Mouse (Mus musculus) hindbrain, embryonic 13.5 days (tissue): ENCODE results near the gene Qsox2. TPM values are rescaled to one million over a fixed set of nuclear protein-coding genes. Genes with fewer than 3 reads are reported as not detected.
A peak's percentile ranks its signal among the peaks of the same experiment; 100 is the strongest.

Experiments
- ATAC-seq: fragments of 200-750 bp; cut with Nextera tagmentation; 2 replicates; pipeline ENCODE4 v1.8.0; 2017; ENCODE audit warnings: moderate TSS enrichment; ENCODE audit not compliant: low FRiP score
- H3K27ac ChIP-seq: fragments of 300-500 bp; sonication (generic); 2 replicates; pipeline ENCODE4 v1.5.1; 2015; ENCODE audit warnings: inconsistent platforms, mild to moderate bottlenecking, moderate library complexity
- H3K27me3 ChIP-seq: fragments of 300-500 bp; sonication (generic); 2 replicates; pipeline ENCODE4 v1.6.1; 2015; ENCODE audit warnings: mild to moderate bottlenecking, inconsistent platforms
- H3K36me3 ChIP-seq: fragments of 300-500 bp; sonication (generic); 2 replicates; pipeline ENCODE4 v1.6.1; 2015; ENCODE audit warnings: mild to moderate bottlenecking, inconsistent platforms
- H3K4me1 ChIP-seq: fragments of 300-500 bp; sonication (generic); replicated peaks from 2 replicates; pipeline ENCODE4 v1.6.1; 2015; ENCODE audit warnings: inconsistent platforms
- H3K4me2 ChIP-seq: fragments of 300-500 bp; sonication (generic); 2 replicates; pipeline ENCODE4 v1.6.1; 2015; ENCODE audit warnings: inconsistent platforms, mild to moderate bottlenecking, moderate library complexity
- H3K4me3 ChIP-seq: fragments of 300-500 bp; sonication (generic); 2 replicates; pipeline ENCODE4 v1.5.1; 2015; ENCODE audit warnings: mild to moderate bottlenecking, inconsistent platforms
- H3K9ac ChIP-seq: fragments of 300-500 bp; sonication (generic); 2 replicates; pipeline ENCODE4 v1.6.1; 2015; ENCODE audit warnings: mild to moderate bottlenecking, inconsistent platforms
- H3K9me3 ChIP-seq: fragments of 300-500 bp; sonication (generic); 2 replicates; pipeline ENCODE4 v1.6.1; 2016; ENCODE audit warnings: inconsistent platforms
- WGBS: fragments of 180-500 bp; shearing (Covaris S2); methylation state at CpG from one replicate; pipeline ENCODE4 v1.1.7; 2015; 5-methylcytosine and 5-hydroxymethylcytosine counted together
- polyA plus RNA-seq: library from polyadenylated mRNA; unstranded; fragments of >200 nt; fragmentation: Nextera tagmentation; extraction: Ambion mirVana; gene quantifications from 2 replicates; pipeline ENCODE4 v1.2.1, GENCODE M21; 2015

Gene Qsox2
- polyA plus RNA-seq, 1 experiment from 2014 or later = 13.2 TPM

GRCm38 (mm10) chr2:26209566-26209965 is 27.8 kb downstream of the Qsox2 start:
- peaks cover 46% of the 10 kb centered on the region for H3K36me3 ChIP-seq
- H3K27me3 ChIP-seq = peaks cover 54% of the 10 kb centered on the region
- ATAC-seq = no peak

GRCm38 (mm10) chr2:26208126-26208789 is 29.1 kb downstream of the Qsox2 start, which contains the start of gene Lhx3:
TSS of gene Lhx3 (minus strand) at chr2:26208289.
- ATAC-seq = peak; percentile 49; the same call in 1 of the 2 replicates
- Histone ChIP-seq H3K9me3 (peaks cover 6% of the 10 kb centered on the region; the same call in 1 of the 2 replicates), H3K4me1 (peaks cover 27% of the 10 kb centered on the region), H3K27me3 (peaks cover 66% of the 10 kb centered on the region), H3K36me3 (peaks cover 35% of the 10 kb centered on the region), H3K27ac (0 out of 2 replicates have a peak within 1 kb of the TSS, but pooled peaks have one; percentile 23), H3K9ac (0 out of 2 replicates have a peak within 1 kb of the TSS, but pooled peaks have one; percentile 19), H3K4me3 (peak within 1 kb of the TSS; percentile 30), H3K4me2 (no peak within 1 kb of the TSS)
- WGBS = 7% methylated on average over 19 of the region's 19 CpGs

More at GRCm38 (mm10) chr2:26209566-26209965, 27.8 kb downstream of the Qsox2 start:
- Histone ChIP-seq H3K9ac (no peak overlapping the region), H3K4me1 (peaks cover 27% of the 10 kb centered on the region), H3K9me3 (peaks cover 6% of the 10 kb centered on the region; the same call in 1 of the 2 replicates), H3K27ac (no peak overlapping the region), H3K4me3 (no peak overlapping the region), H3K4me2 (no peak overlapping the region)
- WGBS = 66% methylated on average over 3 of the region's 3 CpGs

- 5% methylated on average over 9 of the region's 9 CpGs for WGBS
- H3K9ac ChIP-seq = 0 out of 2 replicates have a peak overlapping the region, but pooled peaks have one; percentile 19
- H3K27me3 ChIP-seq = peaks cover 73% of the 10 kb centered on the region
- H3K27ac ChIP-seq = 0 out of 2 replicates have a peak overlapping the region, but pooled peaks have one; percentile 23
- H3K4me2 ChIP-seq = no peak overlapping the region
- peak overlapping the region; percentile 30; the same call in 1 of the 2 replicates for H3K4me3 ChIP-seq
- peak; percentile 36; the same call in 1 of the 2 replicates for ATAC-seq
- H3K36me3 ChIP-seq = peaks cover 31% of the 10 kb centered on the region
- peaks cover 6% of the 10 kb centered on the region; the same call in 1 of the 2 replicates for H3K9me3 ChIP-seq
- H3K4me1 ChIP-seq = peaks cover 33% of the 10 kb centered on the region
Measured at GRCm38 (mm10) chr2:26207559-26207958, 29.8 kb downstream of the Qsox2 start.

DNA sequence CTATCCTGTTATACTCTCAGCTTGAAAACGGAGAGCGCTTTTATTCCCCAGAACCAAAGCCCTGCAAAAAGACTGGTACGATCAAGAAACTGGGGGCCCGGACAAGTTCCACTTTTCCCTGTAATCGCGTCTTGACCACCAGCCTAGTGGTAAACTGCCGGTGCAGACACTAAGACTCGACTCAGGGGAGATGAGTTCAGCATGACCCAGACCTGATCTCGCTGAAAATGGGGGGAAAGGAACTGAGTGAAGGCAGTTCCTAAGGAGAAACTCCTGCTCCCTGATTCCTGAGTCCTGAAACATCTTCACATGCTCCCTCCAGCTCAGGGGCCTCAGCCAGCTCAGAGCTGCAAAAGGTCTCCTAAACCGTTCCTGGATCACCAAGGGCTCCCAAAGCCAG is 31.6 kb downstream of the Qsox2 start:
- peaks cover 42% of the 10 kb centered on the region for H3K4me1 ChIP-seq
- H3K36me3 ChIP-seq = peaks cover 13% of the 10 kb centered on the region
- peaks cover under 1% of the 10 kb centered on the region; the same call in 1 of the 2 replicates for H3K9me3 ChIP-seq
- peak overlapping the region; percentile 56; the same call in 1 of the 2 replicates for H3K9ac ChIP-seq
- 9% methylated on average over 10 of the region's 10 CpGs for WGBS
- H3K27me3 ChIP-seq = peaks cover 91% of the 10 kb centered on the region
- H3K4me2 ChIP-seq = no peak overlapping the region
- peak overlapping the region; percentile 30 for H3K4me3 ChIP-seq
- no peak for ATAC-seq
- H3K27ac ChIP-seq = no peak overlapping the region

- WGBS = 2% methylated on average over 16 of the region's 16 CpGs
- H3K4me1 ChIP-seq = peaks cover 42% of the 10 kb centered on the region
- no peak overlapping the region for H3K4me2 ChIP-seq
- no peak overlapping the region for H3K27ac ChIP-seq
- H3K36me3 ChIP-seq = peaks cover 7% of the 10 kb centered on the region
- H3K9me3 ChIP-seq = no peaks in the 10 kb centered on the region
- peaks cover 93% of the 10 kb centered on the region for H3K27me3 ChIP-seq
- no peak overlapping the region for H3K9ac ChIP-seq
- no peak overlapping the region for H3K4me3 ChIP-seq
- ATAC-seq = no peak
Measured at GRCm38 (mm10) chr2:26205126-26205525, 32.2 kb downstream of the Qsox2 start.

DNA sequence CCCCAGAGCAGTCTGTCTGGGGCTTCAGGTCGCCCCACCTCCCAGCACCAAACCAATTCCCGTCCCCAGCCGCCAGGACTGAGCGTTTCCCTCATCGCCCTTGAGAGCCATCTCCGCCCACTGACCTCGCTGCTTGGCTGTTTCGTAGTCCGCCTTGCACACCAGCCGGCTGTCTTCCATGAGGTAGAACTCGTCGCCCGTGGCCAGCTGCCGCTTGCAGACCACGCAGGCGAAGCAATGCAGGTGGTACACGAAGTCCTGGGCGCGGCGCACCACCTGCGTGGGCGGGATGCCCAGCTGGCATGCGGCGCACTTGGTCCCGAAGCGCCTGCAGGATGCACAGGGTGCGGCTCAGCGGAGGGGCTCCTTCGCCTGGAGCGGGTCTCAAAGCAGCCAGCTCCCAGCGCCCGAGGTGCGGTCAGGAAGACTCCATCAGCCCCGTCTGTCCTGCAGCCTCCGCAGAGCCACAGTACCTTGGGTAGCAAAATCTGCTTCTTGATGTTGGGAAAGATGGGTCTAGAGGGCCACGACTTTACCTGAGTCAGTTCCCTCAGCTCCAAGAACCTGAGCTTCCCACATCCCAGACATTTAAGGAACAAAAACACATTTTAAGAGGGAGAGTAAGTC is 34.4 kb downstream of the Qsox2 start:
- peak overlapping the region; percentile 48 for H3K4me2 ChIP-seq
- under 1% methylated on average over 36 of the region's 36 CpGs for WGBS
- peak overlapping the region; percentile 6; the same call in 1 of the 2 replicates for H3K27ac ChIP-seq
- H3K27me3 ChIP-seq = peaks cover 99% of the 10 kb centered on the region
- H3K9me3 ChIP-seq = no peaks in the 10 kb centered on the region
- H3K4me3 ChIP-seq = peak overlapping the region; percentile 28
- H3K9ac ChIP-seq = 0 out of 2 replicates have a peak overlapping the region, but pooled peaks have one; percentile 46
- ATAC-seq = no peak
- peaks cover 46% of the 10 kb centered on the region for H3K4me1 ChIP-seq
- H3K36me3 ChIP-seq = no peaks in the 10 kb centered on the region

GRCm38 (mm10) chr2:26201926-26202848 is 35.1 kb downstream of the Qsox2 start:
- H3K9me3 ChIP-seq = no peaks in the 10 kb centered on the region
- peak overlapping the region; percentile 48 for H3K4me2 ChIP-seq
- H3K4me3 ChIP-seq = peak overlapping the region; percentile 28
- no peaks in the 10 kb centered on the region for H3K36me3 ChIP-seq
- under 1% methylated on average over 77 of the region's 77 CpGs for WGBS
- no peak for ATAC-seq
- peak overlapping the region; percentile 46 for H3K9ac ChIP-seq
- peaks cover 45% of the 10 kb centered on the region for H3K4me1 ChIP-seq
- H3K27me3 ChIP-seq = peaks cover 99% of the 10 kb centered on the region
- peak overlapping the region; percentile 48; the same call in 1 of the 2 replicates for H3K27ac ChIP-seq

GRCm38 (mm10) chr2:26198488-26198887 is 38.8 kb downstream of the Qsox2 start:
- no peak for ATAC-seq
- H3K4me1 ChIP-seq = peaks cover 44% of the 10 kb centered on the region
- H3K27me3 ChIP-seq = peaks cover 99% of the 10 kb centered on the region
- WGBS = 2% methylated on average over 10 of the region's 10 CpGs
- no peak overlapping the region for H3K4me3 ChIP-seq
- H3K36me3 ChIP-seq = no peaks in the 10 kb centered on the region
- no peak overlapping the region for H3K9ac ChIP-seq
- no peak overlapping the region for H3K27ac ChIP-seq
- no peaks in the 10 kb centered on the region for H3K9me3 ChIP-seq
- H3K4me2 ChIP-seq = no peak overlapping the region

DNA sequence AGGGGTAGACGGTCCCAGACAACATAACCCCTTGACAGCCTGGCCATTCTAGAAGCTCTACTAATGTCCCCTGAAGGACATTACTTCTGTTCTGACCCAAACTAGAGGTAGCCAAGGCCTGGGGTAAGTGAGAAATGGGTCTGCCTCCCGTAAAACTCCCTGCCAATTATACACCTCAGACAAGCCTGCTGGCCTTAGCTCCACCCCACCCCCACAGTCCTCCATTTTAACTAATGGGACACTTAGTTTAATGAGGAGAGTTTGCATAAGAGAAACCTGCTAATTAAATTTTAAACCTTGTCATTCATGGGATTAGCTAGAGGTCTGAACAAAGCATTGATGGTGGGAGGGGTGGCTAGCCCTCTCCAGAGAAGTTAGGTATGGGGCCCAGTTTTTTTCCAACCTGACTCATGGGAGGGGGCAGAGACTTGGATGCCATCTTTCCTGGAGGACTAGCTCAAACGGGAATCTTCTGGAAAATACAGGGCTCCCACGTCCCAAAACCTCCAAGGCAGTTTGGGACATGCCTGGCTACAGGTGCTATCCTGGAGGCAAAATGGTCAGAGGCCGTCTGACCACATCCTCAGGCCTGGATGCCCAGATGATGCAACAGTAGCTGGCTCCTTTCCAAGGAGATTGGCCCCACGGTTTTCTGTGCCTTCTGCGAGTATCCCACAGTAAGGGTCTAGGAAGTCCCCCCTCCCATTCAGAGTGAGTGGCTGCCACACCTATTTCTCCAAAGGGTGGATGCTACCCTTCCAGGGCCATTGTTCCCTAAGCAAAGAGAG is 42.6 kb downstream of the Qsox2 start:
- Histone ChIP-seq H3K4me2 (no peak overlapping the region), H3K36me3 (no peaks in the 10 kb centered on the region), H3K9ac (no peak overlapping the region), H3K4me1 (peaks cover 32% of the 10 kb centered on the region), H3K27ac (no peak overlapping the region), H3K27me3 (peaks cover 87% of the 10 kb centered on the region), H3K9me3 (no peaks in the 10 kb centered on the region), H3K4me3 (no peak overlapping the region)
- ATAC-seq = no peak
- 39% methylated on average over 7 of the region's 7 CpGs for WGBS

DNA sequence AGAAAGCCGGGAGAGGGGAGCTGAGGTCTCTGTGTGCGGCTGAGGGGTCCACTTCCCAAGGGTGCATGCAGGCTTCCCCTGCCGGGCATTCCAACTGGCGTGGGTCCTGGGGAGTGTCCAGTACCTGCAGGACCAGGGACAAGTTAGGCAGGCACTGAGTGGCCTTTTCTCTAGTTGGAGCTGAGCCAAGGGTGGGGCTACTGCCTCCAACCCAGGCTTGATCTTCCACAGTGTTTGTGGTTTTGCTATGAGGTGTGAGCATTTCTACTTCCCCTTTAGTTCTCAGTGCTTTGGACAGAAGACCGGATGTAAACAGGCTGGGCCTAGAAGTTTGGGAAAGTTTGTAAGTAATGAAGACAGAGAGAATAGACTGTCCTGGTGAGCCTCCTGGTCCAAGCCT is 48.8 kb downstream of the Qsox2 start:
- ATAC-seq = no peak
- Histone ChIP-seq H3K4me1 (0 out of 2 replicates have a peak, but pooled peaks cover 3% of the 10 kb centered on the region), H3K27ac (no peak overlapping the region), H3K4me2 (no peak overlapping the region), H3K9me3 (no peaks in the 10 kb centered on the region), H3K9ac (no peak overlapping the region), H3K4me3 (no peak overlapping the region), H3K27me3 (peaks cover 55% of the 10 kb centered on the region), H3K36me3 (no peaks in the 10 kb centered on the region)
- WGBS = 82% methylated on average over 5 of the region's 5 CpGs

DNA sequence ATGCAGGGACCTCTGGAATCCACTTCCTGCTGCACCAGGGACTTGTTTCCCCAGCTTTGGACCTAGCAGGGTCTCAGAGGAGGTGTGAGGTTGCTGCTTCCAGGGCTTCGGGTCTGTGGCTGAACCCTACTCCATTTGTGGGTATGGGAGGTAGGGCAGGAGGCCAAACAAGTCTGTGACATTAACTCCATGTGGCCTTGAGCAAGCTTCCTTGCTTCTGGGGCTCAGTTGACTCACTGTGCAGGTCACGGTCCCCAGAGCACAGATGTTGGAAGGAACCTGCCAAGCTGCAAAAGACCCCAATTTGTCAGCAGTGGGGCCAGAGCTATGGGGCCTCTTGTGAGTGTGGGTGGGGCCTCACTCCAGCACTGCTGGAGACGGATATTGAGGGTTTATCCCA is 53.0 kb downstream of the Qsox2 start:
- WGBS = 70% methylated on average over 3 of the region's 3 CpGs
- H3K4me1 ChIP-seq = peaks cover 9% of the 10 kb centered on the region

More for the DNA sequence above, 53.0 kb downstream of the Qsox2 start:
- Histone ChIP-seq H3K27ac (no peak overlapping the region), H3K27me3 (peaks cover 29% of the 10 kb centered on the region), H3K4me2 (no peak overlapping the region), H3K9ac (no peak overlapping the region), H3K9me3 (no peaks in the 10 kb centered on the region), H3K4me3 (no peak overlapping the region), H3K36me3 (no peaks in the 10 kb centered on the region)
- no peak for ATAC-seq
